Mouse (Mus musculus) testis, adult 2 months (tissue): Measurements from ENCODE around the gene Kif16b. TPM values are rescaled to one million over a fixed set of nuclear protein-coding genes. Genes with fewer than 3 reads are reported as not detected.

Source experiments
- H3K27ac ChIP-seq: fragments of 200-500 bp; 2 replicates; pipeline ENCODE4 v1.5.1; 2012; ENCODE audit warnings: low read depth, low read length; ENCODE audit not compliant: control insufficient read depth, insufficient read depth
- H3K27me3 ChIP-seq: fragments of 200-500 bp; 2 replicates; pipeline ENCODE4 v1.6.1; 2012; ENCODE audit warnings: mild to moderate bottlenecking, low read length, moderate library complexity; ENCODE audit not compliant: control insufficient read depth, insufficient read depth
- H3K36me3 ChIP-seq: fragments of 200-500 bp; 2 replicates; pipeline ENCODE4 v1.6.1; 2012; ENCODE audit warnings: mild to moderate bottlenecking, low read length; ENCODE audit not compliant: control insufficient read depth, insufficient read depth
- H3K4me1 ChIP-seq: fragments of 200-500 bp; 2 replicates; pipeline ENCODE4 v1.6.1; 2012; ENCODE audit warnings: low read length; ENCODE audit not compliant: control insufficient read depth, insufficient read depth
- H3K4me3 ChIP-seq: fragments of 200-500 bp; 2 replicates; pipeline ENCODE4 v1.5.1; 2012; ENCODE audit warnings: low read depth, mild to moderate bottlenecking, low read length, moderate library complexity, mixed read lengths; ENCODE audit not compliant: control insufficient read depth
- CTCF ChIP-seq: fragments of 200-500 bp; IDR thresholded peaks from 2 replicates; pipeline ENCODE4 v1.5.1; 2012; ENCODE audit warnings: low read depth, mild to moderate bottlenecking, inconsistent platforms, low read length, moderate library complexity; ENCODE audit not compliant: control insufficient read depth, insufficient read depth, insufficient replicate concordance
- POLR2A ChIP-seq: fragments of 200-500 bp; IDR thresholded peaks from 2 replicates; pipeline ENCODE4 v1.6.1; 2012; ENCODE audit warnings: low read depth, mild to moderate bottlenecking, inconsistent platforms, low read length, moderate library complexity; ENCODE audit not compliant: control insufficient read depth
- polyA plus RNA-seq: library from polyadenylated mRNA; depleted of rRNA; stranded (reverse); fragments of >200 nt; gene quantifications from 2 replicates; pipeline ENCODE4 v1.2.3, GENCODE M21; 2012

Gene Kif16b
- polyA plus RNA-seq, 1 experiment, result 11.9 TPM

DNA sequence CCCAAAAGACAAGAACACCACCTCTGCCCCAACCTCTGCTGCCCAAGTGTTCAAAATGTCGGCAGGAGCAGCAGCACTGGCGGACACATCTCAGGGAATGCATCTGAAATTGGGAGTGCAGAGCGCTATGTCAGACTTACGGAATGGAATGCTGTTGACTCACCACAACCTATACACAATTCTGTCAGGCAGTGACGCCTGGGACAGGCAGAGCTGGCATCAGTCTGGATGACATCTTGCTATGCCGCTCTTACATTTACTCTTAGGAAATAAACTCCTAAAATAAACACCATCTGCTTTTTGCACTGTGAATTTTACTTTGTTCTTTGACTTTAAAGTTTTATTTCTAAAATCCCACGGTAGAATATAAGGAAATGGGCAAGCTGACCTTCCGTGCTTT lies 31.3 kb downstream of the Kif16b start:
- Histone ChIP-seq H3K27ac (no peak overlapping the region), H3K4me1 (no peaks in the 10 kb centered on the region), H3K27me3 (no peaks in the 10 kb centered on the region), H3K36me3 (no peaks in the 10 kb centered on the region; the same call in 1 of the 2 replicates), H3K4me3 (no peak overlapping the region)
- TF ChIP-seq POLR2A (no peak), CTCF (no peak)

DNA sequence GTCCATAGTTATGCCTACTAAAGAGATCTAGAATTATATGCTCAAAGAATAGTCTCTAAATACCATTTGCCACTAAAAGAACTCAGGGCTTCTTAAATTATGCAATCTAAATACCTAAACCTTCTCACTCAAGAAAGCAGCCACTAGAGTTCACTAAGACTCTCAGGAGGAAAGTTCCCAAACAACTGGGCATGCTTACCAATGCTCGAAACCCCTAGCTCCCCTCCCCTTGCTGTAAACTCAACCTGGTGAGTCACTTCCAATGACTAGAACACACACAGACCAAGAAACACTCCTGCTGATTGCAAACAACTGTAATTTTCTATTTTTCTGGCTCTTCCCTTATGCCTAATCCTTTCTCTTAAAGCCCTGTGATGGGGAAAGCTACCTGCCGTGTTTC lies 33.9 kb downstream of the Kif16b start:
- Histone ChIP-seq H3K4me1 (no peaks in the 10 kb centered on the region), H3K36me3 (no peaks in the 10 kb centered on the region; the same call in 1 of the 2 replicates), H3K27ac (no peak overlapping the region), H3K4me3 (no peak overlapping the region), H3K27me3 (no peaks in the 10 kb centered on the region)
- TF ChIP-seq POLR2A (no peak), CTCF (no peak)

DNA sequence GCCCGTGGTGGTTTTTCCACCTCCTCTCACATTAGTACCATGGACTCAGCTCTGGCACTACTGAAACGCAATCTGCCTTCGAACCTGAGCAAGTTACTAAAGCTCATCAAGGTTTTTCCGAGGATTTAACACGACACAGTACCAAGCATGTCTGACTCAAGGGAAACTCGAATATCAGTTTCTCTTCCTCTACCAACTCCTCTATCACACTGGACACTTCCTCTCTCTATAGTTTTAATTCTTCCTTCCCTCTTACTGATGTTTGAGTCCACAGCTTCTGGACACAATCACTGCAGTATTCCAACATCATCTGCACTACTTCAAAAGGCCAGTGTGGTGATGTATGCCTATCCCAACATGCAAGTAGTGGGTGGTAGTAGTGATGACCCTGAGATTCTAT lies 40.3 kb downstream of the Kif16b start:
- Histone ChIP-seq H3K36me3 (no peaks in the 10 kb centered on the region; the same call in 1 of the 2 replicates), H3K4me1 (no peaks in the 10 kb centered on the region), H3K27me3 (no peaks in the 10 kb centered on the region), H3K4me3 (no peak overlapping the region), H3K27ac (no peak overlapping the region)
- TF ChIP-seq CTCF (no peak), POLR2A (no peak)

DNA sequence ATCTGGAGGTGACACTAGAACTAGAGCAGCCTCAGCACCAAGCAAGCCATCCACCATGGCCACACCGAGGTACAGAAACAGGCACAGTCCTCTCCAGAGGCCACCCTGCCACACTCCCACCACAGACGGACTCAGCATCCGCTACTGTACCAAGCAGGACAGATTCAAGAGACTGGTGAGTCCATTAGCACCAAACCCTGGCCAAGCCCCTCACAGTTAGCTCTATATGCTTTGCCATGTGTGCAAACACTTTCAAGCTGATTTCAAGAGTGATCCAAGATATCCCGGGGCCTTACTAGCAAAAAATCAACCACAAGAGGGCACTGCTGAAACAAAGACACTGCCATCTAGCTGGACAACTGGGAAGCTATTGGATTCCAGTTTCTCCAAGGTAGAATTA lies 41.9 kb downstream of the Kif16b start:
- Histone ChIP-seq H3K36me3 (no peaks in the 10 kb centered on the region; the same call in none of the 2 replicates), H3K4me1 (no peaks in the 10 kb centered on the region), H3K27ac (no peak overlapping the region), H3K27me3 (no peaks in the 10 kb centered on the region), H3K4me3 (no peak overlapping the region)
- no peak for TF ChIP-seq CTCF
- no peak for TF ChIP-seq POLR2A

DNA sequence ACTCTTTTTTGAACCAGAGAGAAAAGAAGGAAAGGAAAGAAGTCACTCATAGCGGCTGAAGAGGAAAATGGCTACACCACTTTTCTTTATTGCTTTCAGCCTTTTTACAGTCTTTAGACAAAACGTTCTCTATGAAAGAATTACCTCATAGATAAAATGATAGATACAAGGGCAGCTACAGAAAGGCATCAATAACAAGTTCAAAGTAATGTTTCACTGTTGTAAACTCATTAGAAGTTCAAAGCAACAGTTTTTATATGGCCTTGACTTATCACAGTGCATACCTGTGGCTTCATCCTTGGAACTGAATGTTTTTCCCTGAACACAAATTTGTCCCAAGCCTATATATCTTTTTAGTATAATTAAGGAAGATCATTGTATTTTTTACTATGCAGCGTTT lies 62.6 kb downstream of the Kif16b start:
- Histone ChIP-seq H3K36me3 (no peaks in the 10 kb centered on the region), H3K4me3 (no peak overlapping the region), H3K27me3 (no peaks in the 10 kb centered on the region), H3K27ac (no peak overlapping the region), H3K4me1 (no peaks in the 10 kb centered on the region)
- TF ChIP-seq CTCF (no peak), POLR2A (no peak)

DNA sequence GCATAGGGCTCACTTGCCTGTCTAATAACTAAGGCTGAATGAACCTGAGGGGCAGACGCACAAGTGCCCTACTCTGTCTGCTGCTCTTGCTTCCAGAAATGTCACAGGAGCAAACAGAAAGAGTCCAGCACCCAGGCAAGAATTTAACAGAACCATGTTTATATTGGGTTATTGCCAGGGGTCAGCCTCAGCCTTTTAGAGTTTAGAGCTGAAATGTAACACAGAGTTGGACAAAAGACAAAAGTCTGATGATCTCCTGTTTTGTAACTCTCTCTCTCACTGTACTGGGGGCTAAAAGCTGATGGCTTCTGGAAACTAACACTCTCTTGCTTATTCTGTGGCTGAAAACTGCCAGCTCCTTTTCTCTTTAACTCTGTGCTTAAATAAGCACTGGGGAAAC lies 63.2 kb downstream of the Kif16b start:
- Histone ChIP-seq H3K27me3 (no peaks in the 10 kb centered on the region), H3K4me1 (no peaks in the 10 kb centered on the region), H3K4me3 (no peak overlapping the region), H3K27ac (no peak overlapping the region), H3K36me3 (no peaks in the 10 kb centered on the region)
- TF ChIP-seq POLR2A (no peak), CTCF (no peak)

DNA sequence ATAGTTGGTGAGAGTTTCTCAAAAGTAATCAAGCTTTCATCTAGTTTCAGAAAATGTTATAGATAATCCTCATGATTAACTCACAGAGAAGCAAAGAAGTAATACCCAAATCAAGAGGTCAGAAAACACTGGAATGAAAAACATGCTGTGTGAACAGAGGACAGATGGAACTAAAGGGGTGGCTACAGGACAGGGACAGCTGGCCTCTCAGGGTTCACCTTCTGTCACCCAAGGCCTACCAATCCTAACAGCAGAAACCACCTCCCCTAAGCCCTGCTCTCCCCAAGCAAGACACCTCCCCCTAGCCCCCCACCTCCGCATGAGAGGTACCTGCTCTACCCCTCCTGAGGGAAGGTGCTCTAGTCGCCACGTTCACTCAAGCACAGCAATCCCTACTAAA lies 66.6 kb downstream of the Kif16b start:
- H3K27me3 ChIP-seq, result no peaks in the 10 kb centered on the region
- H3K27ac ChIP-seq, result no peak overlapping the region
- no peaks in the 10 kb centered on the region for H3K4me1 ChIP-seq
- H3K36me3 ChIP-seq, result no peaks in the 10 kb centered on the region
- H3K4me3 ChIP-seq, result no peak overlapping the region
- no peak for TF ChIP-seq CTCF
- no peak for TF ChIP-seq POLR2A
